Mouse (Mus musculus) stomach, postnatal 0 days (tissue): ENCODE measurements at regions not wholly inside any gene's neighbourhood (a gene's known extent, or its start where the extent isn't known, plus 50 kb on each side); places are given as distances from the start of the nearest gene placed in this dataset.

Experiments
- CTCF ChIP-seq: IDR thresholded peaks from 2 replicates; pipeline ENCODE4 v1.5.1; 2016; ENCODE audit warnings: antibody characterized with exemption, low read depth, mild to moderate bottlenecking, moderate library complexity
- EP300 ChIP-seq: optimal IDR thresholded peaks from 2 replicates; pipeline ENCODE3; 2016; ENCODE audit warnings: antibody characterized with exemption

GRCm38 (mm10) chr1:34961633-34962507 lies 112.1 kb downstream of the Plekhb2 start:
- TF ChIP-seq CTCF (no peak), EP300 (no peak)
